Mouse (Mus musculus): Measurements from ENCODE around the gene Cirbp.

Gene Cirbp

DNA sequence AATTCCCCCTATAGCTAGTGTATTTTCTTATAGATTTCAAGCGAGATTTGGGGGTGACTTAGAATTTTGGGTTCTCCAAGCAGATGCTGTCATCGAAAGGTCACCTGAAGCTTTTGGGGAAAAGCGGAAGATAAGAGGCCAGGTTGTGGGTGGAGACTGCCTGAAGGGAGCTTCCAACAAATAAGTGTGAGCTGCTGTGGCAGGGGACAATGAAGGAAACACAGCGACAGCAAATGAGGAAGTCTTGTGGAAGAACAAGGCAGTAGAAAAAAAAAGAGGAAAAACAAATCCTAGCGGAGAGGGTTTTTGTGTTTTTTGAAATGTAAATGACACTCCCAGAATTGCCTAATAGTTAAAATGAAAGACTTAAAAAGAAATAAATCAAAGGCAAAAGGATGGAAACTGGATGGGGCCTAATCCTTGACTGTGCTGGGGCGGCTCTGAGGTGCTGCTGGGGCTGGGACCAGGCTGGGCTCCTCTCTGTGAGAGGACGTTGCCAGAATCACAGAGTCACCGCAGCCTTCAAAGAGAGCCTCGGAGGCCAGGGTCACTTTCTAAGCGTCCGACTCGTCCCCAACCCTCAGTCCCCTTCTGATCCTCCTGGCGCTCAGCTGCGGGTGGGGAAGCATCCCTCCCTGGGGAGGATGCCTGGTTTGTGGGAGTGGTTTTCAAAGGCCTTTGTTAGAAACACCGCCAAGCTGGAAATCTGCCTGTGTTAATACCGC, 49.4 kb downstream of the Cirbp start:
- no peak for DNase-seq

DNA sequence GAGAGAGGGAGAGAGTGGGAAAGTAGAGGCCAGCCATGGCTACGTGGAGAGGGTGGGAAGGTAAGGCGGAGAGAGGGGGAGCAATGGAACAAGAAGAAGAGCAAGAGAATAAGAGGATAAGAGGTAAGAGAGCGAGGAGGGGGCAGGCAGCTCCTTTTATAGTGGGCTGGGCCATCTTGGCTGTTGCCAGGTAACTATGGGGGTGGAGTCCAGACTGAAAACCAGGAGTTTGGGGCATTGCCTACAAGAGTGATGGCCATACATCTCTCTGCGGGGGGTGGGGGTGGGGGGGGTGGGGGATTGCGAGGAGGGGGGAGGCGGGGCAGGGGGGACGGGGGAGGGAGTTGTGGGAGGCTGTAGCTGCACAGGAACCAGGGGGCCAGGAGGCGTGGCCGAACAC, 54.9 kb downstream of the Cirbp start:
- no peak for DNase-seq

Data from cerebellum, postnatal 25 days (tissue).